Mouse (Mus musculus) cerebellum, postnatal 4 days (tissue): Measurements from ENCODE around the gene Kcnt2.
A peak's percentile ranks its signal among the peaks of the same experiment; 100 is the strongest.

Experiments used
- DNase-seq, 2 experiments: peaks; one replicate each; pipeline ENCODE4 v3.0.0; 2022; ENCODE audit warnings: low spot score in 2 of 2, mixed read lengths in 1 of 2

The Kcnt2 gene

DNA sequence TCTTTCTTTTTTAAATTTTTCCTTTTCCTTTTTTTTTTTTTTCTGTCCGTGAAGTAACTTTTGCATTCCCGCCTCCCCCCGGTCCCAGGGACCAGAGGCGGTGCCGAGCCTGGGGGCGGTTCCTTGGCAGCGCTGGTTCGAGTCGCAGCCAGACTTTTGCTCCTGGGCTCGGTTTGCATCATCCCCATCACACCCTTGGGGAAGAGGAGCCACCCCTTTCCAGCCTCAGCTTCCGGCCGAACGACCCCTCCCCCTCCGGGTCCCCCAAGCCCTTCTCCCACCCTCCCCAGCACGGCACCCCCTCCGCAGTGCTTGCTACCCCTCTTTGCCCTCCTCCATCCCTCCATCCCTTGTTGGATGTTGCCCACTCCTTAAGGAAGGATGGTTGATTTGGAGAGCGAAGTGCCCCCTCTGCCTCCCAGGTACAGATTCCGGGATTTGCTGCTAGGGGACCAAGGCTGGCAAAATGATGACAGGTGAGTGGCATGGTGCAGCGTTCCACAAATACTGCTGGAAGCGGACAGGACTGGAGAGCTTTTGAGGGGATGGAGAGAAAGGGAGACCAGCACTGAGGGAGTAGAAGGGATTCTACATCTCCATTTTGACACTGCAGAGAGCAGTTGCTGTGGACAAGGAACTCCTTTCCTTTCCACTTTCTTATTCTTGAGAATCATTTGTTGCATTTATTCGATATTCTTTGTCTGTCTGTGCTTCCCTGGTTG is at the start of gene Kcnt2:
TSS of gene Kcnt2 (plus strand) at position 283 of the 722 bp plus-strand sequence.
- DNase-seq = peak in 1 of 2 experiments; percentile 22

DNA sequence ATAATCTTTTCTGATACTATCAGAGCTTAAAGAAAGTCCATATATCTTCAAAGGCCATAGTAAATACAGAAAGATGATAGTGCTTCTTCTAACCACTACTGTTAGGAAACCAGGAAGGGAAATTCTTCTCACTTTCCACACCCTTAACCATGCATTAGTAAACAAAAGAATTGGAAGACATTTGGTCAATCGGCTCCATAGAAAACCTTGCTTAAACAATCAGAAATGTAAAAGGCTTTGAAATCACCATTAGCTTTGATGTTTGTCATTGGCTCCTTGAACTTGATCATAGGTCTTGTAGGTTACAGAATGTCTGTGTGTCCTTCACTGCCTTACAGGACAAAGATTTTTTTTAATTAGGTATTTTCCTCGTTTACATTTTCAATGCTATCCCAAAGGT is 40.6 kb upstream of the Kcnt2 start:
- DNase-seq = no peak

DNA sequence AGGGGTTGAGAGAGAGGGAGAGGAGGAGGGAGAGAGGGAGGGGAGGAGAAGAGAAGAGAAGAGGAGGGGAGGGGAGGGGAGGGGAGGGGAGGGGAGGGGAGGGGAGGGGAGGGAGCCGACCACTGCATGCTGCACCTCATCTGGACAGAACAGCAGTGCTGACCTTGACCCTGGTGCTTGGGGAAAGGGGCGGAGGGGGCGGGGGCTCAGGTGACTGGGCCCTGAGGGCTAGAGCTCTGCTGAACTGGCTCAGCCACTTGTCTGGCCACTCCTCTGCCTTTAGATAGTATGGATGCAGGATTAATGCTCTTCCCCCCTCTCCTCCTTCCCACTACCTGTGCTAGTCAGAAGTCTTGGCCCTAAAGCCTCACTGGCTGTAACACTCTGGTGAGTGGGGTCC is 20.7 kb upstream of the Kcnt2 start:
- DNase-seq = no peak

DNA sequence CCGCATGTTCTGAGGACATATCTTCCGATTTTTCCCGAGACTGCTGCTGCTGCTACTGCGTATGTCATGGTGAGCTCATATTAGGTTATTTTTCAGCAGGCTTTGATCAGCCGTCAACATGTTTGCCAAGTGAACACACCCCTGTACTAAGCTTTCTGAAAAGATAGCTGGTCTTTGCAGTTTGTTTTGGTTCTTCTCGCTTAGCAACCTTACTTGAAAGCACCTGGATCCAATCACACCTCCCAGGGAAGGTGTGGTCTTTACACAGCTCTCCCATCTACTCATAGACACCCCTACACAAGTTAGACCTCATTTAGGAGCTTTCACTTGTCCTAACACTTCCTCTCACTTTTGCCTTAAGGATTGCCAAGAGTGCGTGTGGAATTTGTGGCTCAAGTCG is 19.3 kb upstream of the Kcnt2 start:
- no peak for DNase-seq

DNA sequence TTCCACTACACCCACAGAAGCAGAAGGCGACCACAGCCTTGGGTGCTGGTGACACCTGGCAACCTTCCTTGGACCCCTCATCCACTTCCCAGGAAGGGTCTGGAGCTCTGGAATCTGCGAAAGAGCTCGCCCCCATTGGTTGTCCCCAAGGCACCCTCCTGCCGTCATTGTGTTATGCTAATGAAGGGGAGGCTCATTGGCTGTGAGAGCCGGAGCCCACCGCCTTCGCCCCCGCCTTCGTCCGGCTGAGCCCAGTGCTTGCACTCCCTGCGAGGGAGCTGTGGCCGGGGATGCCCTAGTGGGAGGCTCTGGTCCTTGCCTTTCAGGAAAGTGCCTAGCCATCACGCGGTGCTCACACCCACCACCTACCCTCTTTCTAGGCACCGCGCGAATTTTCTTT is 493 bp upstream of the Kcnt2 start:
- peak; percentile 41 to 68 for DNase-seq

- no peak for DNase-seq
Observed at GRCm38 (mm10) chr1:140264696-140265095, 18.7 kb downstream of the Kcnt2 start.

GRCm38 (mm10) chr1:140266047-140266446 is 20.1 kb downstream of the Kcnt2 start:
- no peak for DNase-seq

DNA sequence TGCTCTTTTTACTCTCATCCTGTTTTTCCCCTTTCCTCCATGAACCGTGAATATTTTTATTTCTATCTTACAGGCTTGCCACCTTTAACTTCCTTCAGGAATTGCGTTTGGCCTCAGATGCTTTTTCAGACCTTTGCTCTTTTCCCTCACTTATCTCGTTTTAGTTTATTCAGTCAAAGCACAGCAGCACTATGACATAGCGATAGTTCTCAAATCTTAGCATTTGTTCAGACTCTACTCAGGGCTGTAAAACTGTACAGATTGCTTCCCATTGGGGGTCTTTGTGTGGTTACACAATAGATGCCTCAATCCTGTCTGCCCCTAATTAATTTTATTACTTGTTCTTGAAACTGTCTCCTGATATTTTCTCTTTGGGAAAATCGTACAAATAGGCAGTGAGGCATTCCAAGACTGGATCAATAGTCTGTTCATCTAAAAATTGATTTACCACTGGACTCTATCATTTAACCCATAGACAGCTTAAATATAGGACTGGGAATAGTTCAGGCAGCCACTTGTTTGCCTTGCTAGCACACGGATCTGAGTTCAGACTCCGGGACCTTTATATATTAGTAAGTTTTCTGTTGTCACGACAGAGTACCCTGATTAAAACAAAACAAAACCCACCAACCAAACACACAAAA is 20.8 kb downstream of the Kcnt2 start:
- no peak for DNase-seq

- DNase-seq = no peak
Observed at GRCm38 (mm10) chr1:140267288-140267687, 21.3 kb downstream of the Kcnt2 start.

DNA sequence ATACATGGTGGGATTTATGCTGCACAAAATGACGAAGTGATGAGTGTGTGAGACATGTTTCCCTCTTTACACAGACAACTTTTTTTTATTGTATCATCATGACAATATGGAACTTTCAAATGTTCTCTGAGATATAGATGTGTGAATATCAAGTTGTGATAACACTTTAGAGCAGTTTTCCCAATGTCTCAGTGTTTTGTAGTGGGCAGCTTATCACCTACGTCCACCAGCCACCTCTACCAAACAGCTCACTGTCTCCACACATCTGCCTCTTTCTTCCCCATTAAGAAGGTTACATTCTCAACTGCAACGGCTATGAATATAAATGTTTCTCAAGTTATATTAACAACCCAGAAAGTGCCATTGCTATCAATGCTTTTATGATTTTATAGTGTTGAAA is 27.7 kb downstream of the Kcnt2 start:
- DNase-seq = no peak

DNA sequence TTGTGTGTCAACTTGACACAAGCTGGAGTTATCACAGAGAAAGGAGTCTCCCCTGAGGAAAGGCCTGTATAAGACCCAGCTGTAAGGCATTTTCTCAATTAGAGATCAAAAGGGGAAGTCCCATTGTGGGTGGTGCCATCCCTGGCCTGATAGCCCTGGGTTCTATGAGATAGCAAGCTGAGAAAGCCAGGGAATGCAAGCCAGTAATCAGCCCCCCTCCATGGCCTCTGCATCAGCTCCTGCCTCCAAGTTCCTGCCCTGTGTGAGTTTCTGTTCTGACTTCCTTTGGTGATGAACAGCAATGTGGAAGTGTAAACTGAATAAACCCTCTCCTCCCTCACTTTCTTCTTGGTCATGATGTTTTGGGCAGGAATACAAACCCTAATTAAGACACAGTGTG is 29.9 kb downstream of the Kcnt2 start:
- DNase-seq = no peak

DNA sequence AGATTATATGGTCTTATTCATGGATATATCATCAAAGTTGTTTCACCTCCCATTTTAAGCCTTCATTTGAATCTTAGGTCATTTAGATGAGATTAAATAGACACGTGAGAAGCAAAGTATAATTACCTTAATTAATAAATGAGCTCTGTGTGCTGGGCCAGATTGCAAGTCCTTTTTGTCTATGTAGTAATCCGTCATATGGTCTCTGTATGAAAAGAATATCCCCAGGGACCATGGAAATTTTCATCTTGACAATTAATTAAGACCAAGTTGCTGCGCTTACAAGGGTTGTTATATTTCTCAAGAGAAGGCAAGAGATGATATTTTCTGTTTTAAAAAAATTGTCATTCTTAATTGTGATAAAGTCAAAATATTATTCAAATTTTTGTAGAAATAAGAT is 47.2 kb downstream of the Kcnt2 start:
- DNase-seq = no peak

GRCm38 (mm10) chr1:140295482-140295881 is 49.5 kb downstream of the Kcnt2 start:
- no peak for DNase-seq

- no peak for DNase-seq
Observed at GRCm38 (mm10) chr1:140304244-140304643, 58.3 kb downstream of the Kcnt2 start.

GRCm38 (mm10) chr1:140305344-140305743 is 59.4 kb downstream of the Kcnt2 start:
- no peak for DNase-seq

- no peak for DNase-seq
Observed at GRCm38 (mm10) chr1:140306339-140306738, 60.4 kb downstream of the Kcnt2 start.

DNA sequence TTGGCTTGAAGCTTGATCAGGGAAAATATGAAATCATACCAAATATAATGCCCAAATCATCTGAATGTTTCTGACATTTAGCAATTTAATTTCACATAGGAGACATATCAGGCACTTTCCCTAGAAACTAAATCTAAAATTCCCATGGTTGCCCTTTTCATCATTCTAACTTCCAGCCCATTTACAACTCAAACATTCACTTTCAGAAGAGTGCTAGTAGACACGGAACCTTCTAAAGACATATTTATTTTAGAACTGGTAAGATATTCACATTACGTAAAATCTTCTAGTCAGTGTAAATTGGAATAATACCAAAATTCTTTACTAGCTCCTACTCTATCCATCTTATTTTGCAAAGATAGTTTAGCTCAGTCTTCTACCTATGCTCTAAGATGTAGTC is 64.8 kb downstream of the Kcnt2 start:
- DNase-seq = no peak

- no peak for DNase-seq
Observed at GRCm38 (mm10) chr1:140325088-140325487, 79.1 kb downstream of the Kcnt2 start.

- no peak for DNase-seq
Observed at GRCm38 (mm10) chr1:140326709-140327108, 80.8 kb downstream of the Kcnt2 start.

- DNase-seq = no peak
Observed at GRCm38 (mm10) chr1:140333702-140334101, 87.7 kb downstream of the Kcnt2 start.

DNA sequence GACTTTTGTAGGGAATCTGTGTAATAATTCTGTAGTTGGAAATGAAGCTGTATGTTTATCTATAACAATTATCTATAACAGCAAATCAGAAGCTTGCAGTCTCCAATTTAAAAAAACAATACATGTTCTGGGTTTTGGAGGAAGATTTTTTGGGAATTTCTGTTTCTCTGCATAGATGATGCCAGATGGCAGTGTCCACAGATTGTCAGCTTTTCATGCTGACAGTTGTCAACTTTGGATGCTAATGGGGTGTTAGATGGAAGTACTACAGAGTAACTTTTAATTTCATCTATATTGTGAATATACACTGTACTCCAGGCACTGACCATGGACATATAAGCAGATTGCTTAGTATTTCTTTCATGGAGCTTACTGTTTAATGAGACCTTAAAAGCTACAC is 92.5 kb downstream of the Kcnt2 start:
- no peak for DNase-seq

DNA sequence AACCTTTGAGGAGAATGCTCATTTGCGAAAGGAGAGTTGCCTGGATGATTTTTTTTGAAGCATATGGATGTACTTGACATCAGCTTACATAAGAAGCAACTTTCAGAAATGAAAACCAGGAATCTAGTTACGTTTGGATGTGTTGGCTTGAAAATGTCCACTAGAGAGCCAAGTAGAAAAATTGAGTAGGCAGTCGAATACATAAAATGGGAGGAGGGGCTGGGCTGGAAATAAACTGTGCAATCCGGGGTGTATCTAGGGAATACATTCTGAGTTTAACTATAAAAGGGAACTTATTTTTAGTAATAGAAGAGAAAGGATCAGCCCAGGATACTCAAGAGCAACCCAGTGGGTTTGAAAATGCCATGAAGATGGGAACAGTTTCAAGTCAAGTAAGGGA is 93.4 kb downstream of the Kcnt2 start:
- DNase-seq = no peak

DNA sequence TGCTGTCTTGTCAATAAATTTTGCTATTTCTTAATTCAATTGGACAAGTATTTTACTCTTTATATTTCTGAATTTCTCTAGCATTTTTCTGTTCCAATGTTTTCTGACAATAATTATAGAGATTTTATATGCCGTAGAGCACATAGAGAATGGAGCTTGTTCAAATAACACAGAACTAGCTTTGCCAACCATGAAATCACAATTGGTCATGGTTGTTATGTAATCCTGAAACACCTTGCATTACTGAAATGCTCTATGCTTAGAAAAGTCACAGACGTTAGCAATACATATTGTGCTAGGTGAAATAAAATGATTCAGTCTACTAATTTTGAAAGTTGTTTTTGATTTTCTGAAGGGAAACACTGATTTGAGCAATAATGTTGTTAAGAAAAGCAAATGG is 118.8 kb downstream of the Kcnt2 start:
- no peak for DNase-seq

DNA sequence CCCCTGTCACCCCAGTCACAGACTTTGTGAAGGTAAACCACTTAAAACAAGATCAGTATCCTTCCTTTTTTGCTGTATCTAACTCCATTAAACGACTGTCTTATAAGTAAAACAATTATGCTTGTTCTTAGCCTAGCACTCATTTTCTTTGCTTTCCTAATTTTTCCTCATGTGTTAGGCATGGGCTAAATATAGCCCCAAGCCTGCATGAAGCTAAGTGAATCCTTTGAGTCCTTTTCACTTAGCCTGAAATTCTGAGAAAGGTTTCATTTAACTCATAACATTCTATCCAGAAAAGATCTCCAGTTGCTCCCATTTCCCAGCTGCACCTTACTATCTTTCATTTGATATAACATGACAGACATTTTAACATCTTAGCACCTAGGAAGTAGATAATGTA is 127.6 kb downstream of the Kcnt2 start:
- no peak for DNase-seq
